Mouse (Mus musculus) hindbrain, embryonic 15.5 days (tissue): Measurements from ENCODE around the gene Gm49630. TPM values are rescaled to one million over a fixed set of nuclear protein-coding genes. Genes with fewer than 3 reads are reported as not detected.
"Not testable (repeated sequence)": the region's sequence is repeated elsewhere in the genome, so short reads cannot be mapped to it uniquely, and the experiment has no call there.

Source experiments
- ATAC-seq: fragments of 200-750 bp; cut with Nextera tagmentation; 2 replicates; pipeline ENCODE4 v1.8.0; 2017; ENCODE audit warnings: low read depth, moderate number of reproducible peaks, moderate TSS enrichment; ENCODE audit not compliant: low FRiP score
- H3K27ac ChIP-seq: fragments of 300-500 bp; sonication (generic); replicated peaks from 2 replicates; pipeline ENCODE4 v1.5.1; 2015; ENCODE audit warnings: mild to moderate bottlenecking, inconsistent platforms
- H3K27me3 ChIP-seq: fragments of 300-500 bp; sonication (generic); 2 replicates; pipeline ENCODE4 v1.6.1; 2015; ENCODE audit warnings: control low read depth, inconsistent platforms
- H3K36me3 ChIP-seq: fragments of 300-500 bp; sonication (generic); 2 replicates; pipeline ENCODE4 v1.6.1; 2015; ENCODE audit warnings: control low read depth, inconsistent platforms
- H3K4me1 ChIP-seq: fragments of 300-500 bp; sonication (generic); replicated peaks from 2 replicates; pipeline ENCODE4 v1.6.1; 2015; ENCODE audit warnings: control low read depth, inconsistent platforms
- H3K4me2 ChIP-seq: fragments of 300-500 bp; sonication (generic); 2 replicates; pipeline ENCODE4 v1.6.1; 2015; ENCODE audit warnings: moderate library complexity, mild to moderate bottlenecking, inconsistent platforms
- H3K4me3 ChIP-seq: fragments of 300-500 bp; sonication (generic); 2 replicates; pipeline ENCODE4 v1.5.1; 2015; ENCODE audit warnings: mild to moderate bottlenecking, inconsistent platforms
- H3K9ac ChIP-seq: fragments of 300-500 bp; sonication (generic); 2 replicates; pipeline ENCODE4 v1.6.1; 2015; ENCODE audit warnings: inconsistent platforms
- H3K9me3 ChIP-seq: fragments of 300-500 bp; sonication (generic); 2 replicates; pipeline ENCODE4 v1.6.1; 2016; ENCODE audit warnings: control low read depth, inconsistent platforms
- WGBS: fragments of 180-500 bp; shearing (Covaris S2); methylation state at CpG from one replicate; pipeline ENCODE4 v1.1.7; 2015; 5-methylcytosine and 5-hydroxymethylcytosine counted together
- polyA plus RNA-seq: library from polyadenylated mRNA; unstranded; fragments of >200 nt; fragmentation: Nextera tagmentation; extraction: Ambion mirVana; gene quantifications from 2 replicates; pipeline ENCODE4 v1.2.1, GENCODE M21; 2015

The Gm49630 gene
- polyA plus RNA-seq: not detected in 2 replicates

DNA sequence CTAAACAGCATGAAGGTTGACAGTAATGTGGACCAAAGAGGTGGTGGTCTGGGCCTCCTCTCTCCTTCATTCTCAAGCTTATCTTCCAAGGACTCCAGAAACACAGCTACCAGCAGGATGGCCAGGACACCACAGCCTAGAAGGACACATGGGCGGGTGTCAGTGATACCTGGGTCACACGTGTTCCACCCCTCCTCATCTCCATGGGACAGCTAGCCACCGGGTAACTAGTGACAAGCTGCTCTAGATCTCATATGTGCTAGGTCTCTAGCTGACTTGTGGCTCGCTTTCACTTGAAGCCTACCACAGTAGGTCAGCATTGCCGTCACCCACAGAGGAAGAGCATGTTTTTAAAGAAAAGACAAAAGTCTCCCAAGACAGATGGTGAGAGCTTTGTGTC lies at the start of gene Gm49630:
Gene Gm49630, minus strand, starts transcription at position 101 of the 400 bp plus-strand sequence.
- not testable (repeated sequence) for H3K27me3 ChIP-seq, H3K4me1 ChIP-seq, H3K36me3 ChIP-seq, H3K9ac ChIP-seq, H3K4me3 ChIP-seq, H3K4me2 ChIP-seq, H3K27ac ChIP-seq, ATAC-seq, H3K9me3 ChIP-seq
- WGBS: 73% methylated on average over 3 of the region's 5 CpGs

DNA sequence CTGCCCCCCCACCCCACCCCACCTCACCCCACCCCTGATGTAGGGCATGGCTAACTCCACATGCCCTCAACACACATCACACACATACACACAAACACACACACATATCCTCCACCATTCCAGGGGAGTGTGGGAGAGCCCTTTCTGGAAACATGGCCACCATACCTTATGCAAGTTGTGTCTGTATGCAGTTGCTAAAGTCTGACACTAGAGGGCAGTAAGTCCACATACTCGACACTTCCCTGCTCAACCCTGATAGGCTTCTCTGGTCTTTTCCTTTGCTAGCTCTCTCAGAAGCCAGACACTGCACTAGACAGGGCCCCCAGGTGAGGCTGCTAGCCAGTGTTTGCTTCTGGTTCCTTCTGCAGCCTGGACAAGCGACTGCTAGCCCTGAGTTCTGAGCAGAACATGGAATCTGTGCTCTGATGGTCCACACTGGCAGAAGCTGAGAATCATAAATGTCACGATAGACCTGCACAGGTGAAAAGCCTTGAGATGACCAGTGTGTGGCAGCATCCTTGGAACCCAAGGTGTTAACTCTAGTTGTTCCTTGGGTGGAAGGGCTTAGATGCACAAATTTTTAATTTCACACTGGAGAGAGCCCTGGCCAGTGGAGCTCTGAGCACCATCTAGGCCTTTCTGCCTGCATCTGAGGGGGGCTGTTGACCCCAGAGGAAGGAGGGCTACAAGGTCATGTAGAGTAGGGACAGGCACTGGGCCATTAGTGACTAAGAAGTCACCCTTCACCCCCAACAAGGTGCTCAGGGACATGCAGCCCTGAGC lies 48.6 kb upstream of the Gm49630 start:
- not testable (repeated sequence) for H3K27me3 ChIP-seq, H3K9ac ChIP-seq, H3K4me3 ChIP-seq, H3K27ac ChIP-seq, H3K9me3 ChIP-seq, H3K4me1 ChIP-seq, H3K4me2 ChIP-seq, H3K36me3 ChIP-seq
- WGBS: 38% methylated on average over 3 of the region's 3 CpGs
- peak; percentile 89 for ATAC-seq

DNA sequence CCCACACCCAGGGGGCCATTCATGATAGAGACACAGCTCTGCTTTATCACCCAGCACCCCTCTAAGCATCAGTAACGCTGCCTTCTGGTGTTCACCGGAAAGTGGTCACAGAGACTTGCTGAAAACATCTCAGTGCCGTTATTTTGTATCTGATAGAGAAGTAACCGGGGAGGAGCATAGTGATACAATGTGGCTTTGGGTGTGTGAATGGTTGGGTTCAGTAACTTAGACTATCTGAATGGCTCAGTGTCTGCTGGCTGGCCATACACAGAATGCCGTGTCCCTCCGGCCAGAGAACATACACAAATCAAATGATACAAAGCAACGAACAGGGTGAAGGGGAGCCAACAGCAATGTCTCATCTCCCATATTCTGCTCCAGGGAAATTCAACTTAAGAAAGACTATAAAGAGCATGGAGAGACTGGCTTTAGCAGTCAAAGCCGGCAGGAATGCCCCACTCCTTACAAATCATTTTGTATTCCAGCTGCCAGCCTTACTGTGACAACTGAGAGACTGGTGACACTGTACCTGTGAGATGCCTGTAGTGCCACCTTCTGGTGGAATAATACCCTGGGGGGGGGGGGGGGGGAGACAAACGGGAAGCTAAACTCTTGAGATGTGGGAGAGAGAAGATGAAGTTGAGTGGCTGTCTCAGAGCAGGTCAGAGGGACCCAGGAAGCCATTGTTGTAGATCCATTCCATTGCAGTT lies 43.0 kb upstream of the Gm49630 start:
- H3K4me2 ChIP-seq, H3K9ac ChIP-seq, H3K4me1 ChIP-seq, H3K36me3 ChIP-seq, H3K9me3 ChIP-seq, H3K27ac ChIP-seq, H3K27me3 ChIP-seq, ATAC-seq, H3K4me3 ChIP-seq: not testable (repeated sequence)
- 88% methylated on average over 7 of the region's 9 CpGs for WGBS

DNA sequence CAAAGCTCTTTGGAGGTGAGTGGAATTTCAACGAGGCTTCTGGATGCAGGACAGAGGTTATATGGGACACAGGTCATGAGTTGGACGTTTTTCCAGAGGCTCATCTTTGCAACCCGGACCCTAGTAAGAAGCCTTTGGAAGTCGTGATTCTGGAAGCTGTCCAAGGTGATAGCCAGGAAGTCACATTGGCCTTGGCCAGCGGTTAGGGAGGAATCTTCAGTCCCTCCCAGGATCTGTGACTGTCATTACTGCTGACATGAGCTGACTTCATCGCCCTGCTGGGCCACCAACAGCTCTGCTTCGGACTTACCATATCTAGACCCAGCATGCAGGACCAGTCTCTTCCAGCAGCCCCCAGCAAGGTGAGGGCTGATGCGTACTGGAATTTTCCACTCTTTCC lies 41.6 kb upstream of the Gm49630 start:
- WGBS: 82% methylated on average over 8 of the region's 8 CpGs
- not testable (repeated sequence) for H3K36me3 ChIP-seq, H3K4me3 ChIP-seq, H3K4me2 ChIP-seq, ATAC-seq, H3K4me1 ChIP-seq, H3K9ac ChIP-seq, H3K9me3 ChIP-seq, H3K27ac ChIP-seq, H3K27me3 ChIP-seq

DNA sequence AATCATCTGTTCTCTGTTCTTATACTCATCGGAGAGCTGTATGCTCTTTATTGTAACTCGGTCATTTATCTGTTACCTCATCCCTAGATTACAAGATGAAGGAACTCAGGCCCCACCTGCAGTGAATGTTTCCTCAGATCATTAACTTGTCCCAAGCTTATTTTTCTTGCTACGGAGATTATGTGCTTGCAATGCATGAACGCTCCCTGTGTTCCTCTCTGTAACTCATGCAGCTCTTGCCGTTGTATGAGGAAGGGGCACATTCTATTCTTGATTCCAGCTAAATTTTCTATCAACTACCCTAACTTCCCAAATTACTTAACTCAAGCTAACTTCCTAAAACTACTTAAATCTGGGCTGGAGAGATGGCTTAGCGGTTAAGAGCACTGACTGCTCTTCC lies 28.0 kb upstream of the Gm49630 start:
- H3K9ac ChIP-seq, H3K9me3 ChIP-seq, ATAC-seq, H3K27me3 ChIP-seq, H3K4me1 ChIP-seq, H3K36me3 ChIP-seq, H3K4me2 ChIP-seq, H3K4me3 ChIP-seq, H3K27ac ChIP-seq: not testable (repeated sequence)
- 69% methylated on average over 6 of the region's 6 CpGs for WGBS

DNA sequence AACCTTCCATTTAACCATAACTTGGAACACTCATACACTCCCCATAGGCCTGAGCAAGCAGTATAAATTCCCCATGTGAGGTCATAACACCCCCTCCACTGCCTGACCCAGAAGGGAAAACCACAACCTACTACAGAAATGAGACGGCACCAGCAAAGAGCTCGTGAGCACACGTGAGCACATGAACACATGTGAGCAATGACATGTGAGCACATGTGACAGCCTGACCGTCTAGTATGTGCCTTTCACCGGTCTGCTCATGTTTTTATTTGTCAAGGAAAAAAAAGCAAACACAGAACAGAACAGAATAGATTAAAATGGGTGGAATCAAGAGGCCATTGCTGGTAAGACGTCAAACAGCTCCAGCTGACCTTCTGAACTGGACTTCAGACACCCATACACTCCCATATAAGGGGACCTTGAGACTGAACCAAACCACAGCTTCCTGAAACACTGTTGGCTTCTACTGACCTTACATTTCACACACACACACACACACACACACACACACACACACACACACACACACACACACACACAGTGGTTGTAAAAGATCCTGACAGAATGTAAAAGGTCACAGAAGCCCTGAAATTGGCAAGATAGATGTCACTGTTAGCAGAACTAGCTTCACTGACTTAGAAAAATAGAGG lies 26.5 kb upstream of the Gm49630 start:
- not testable (repeated sequence) for ATAC-seq, H3K9me3 ChIP-seq, H3K9ac ChIP-seq, H3K27ac ChIP-seq, H3K4me2 ChIP-seq, H3K4me1 ChIP-seq, H3K27me3 ChIP-seq, H3K4me3 ChIP-seq, H3K36me3 ChIP-seq
- WGBS: 89% methylated on average over 6 of the region's 6 CpGs

DNA sequence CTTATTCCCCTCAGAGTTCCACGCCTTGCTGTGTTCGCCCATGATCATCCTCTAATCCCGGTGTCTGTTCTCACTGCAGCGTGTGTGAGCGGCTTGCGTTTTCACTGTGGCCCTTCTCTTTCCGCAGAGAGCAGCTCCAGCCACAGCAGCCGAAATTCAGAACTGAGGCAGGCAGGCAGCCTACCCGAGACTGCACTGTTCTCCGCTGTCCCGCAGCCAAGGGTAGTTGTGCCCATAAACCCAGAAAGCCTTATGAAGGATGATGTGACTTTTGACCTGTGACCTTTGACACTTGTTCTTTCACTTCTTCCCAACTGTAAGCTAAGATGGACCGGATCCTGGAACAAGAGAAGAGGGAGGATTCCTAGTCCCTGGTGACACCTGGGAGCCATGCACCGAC lies 25.3 kb upstream of the Gm49630 start:
- H3K27ac ChIP-seq, H3K27me3 ChIP-seq, ATAC-seq, H3K4me3 ChIP-seq, H3K9ac ChIP-seq, H3K4me1 ChIP-seq, H3K4me2 ChIP-seq, H3K9me3 ChIP-seq, H3K36me3 ChIP-seq: not testable (repeated sequence)
- WGBS: 88% methylated on average over 13 of the region's 13 CpGs

DNA sequence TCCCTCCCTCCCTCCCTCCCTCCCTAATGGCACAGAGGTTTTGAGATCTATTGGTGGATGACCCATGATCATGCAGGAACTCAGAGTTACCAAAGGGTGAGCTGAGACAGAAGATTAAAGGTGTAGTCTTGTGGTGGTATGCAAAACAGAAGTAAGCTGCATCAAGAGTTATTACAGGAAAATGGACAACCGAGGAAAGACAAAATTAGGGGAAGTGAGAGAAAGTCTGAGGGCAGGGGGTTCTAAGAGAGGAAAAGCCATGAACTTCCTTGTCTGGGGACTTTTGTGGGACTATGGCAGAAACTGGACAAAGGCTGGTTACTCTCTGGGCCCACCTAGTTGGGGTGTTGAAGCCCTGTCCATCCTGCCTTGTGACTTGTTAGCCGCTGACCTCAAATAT lies 24.5 kb upstream of the Gm49630 start:
- H3K4me2 ChIP-seq, H3K9ac ChIP-seq, H3K27me3 ChIP-seq, ATAC-seq, H3K27ac ChIP-seq, H3K4me3 ChIP-seq, H3K4me1 ChIP-seq, H3K36me3 ChIP-seq, H3K9me3 ChIP-seq: not testable (repeated sequence)
- WGBS: no CpG with 5 or more reads among the region's 2 CpGs

DNA sequence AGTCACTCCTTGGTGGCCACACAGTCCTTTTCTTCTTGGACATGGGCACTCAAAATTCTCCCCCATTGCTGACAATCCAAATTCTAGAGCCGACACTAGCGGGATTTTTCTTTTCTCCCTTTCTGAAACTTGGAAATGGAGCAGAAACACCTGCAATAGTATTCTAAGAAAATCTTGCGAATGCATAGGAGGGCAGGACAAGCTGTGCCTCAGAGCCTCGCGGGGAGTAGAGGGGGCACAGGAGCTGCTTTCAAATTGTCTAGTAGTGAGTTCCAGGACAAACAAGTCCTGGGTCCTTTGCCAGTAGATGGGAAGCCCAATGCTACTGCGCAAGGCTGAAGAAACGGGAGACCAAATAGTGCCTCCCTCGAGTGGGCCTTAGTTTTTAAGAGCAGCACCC lies 23.9 kb upstream of the Gm49630 start:
- H3K4me3 ChIP-seq, H3K27me3 ChIP-seq, H3K36me3 ChIP-seq, ATAC-seq, H3K9me3 ChIP-seq, H3K9ac ChIP-seq, H3K4me1 ChIP-seq, H3K27ac ChIP-seq, H3K4me2 ChIP-seq: not testable (repeated sequence)
- 93% methylated on average over 8 of the region's 8 CpGs for WGBS

DNA sequence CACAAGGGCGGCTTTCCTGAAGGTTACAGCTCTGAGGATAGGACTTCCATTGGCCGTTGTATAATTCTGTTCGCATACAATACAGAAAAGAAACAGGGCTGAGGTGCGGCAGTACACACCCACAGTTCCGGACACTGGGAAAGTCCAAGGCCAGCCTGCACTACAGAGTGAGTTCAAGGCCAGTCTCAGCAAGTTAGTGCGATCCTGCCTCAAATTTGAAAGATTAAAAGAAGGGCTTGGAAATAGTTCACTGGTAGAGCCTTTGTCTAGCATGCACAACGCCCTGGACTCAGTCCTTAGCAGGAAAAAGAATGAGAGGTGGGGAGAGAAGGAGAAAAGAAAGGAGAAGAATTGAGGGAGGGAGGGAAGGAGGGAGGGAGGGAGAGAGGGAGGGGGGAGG lies 23.3 kb upstream of the Gm49630 start:
- not testable (repeated sequence) for H3K27ac ChIP-seq, H3K36me3 ChIP-seq, H3K4me1 ChIP-seq, H3K9ac ChIP-seq, H3K4me2 ChIP-seq, ATAC-seq, H3K9me3 ChIP-seq, H3K4me3 ChIP-seq, H3K27me3 ChIP-seq
- WGBS: 89% methylated on average over 7 of the region's 7 CpGs

DNA sequence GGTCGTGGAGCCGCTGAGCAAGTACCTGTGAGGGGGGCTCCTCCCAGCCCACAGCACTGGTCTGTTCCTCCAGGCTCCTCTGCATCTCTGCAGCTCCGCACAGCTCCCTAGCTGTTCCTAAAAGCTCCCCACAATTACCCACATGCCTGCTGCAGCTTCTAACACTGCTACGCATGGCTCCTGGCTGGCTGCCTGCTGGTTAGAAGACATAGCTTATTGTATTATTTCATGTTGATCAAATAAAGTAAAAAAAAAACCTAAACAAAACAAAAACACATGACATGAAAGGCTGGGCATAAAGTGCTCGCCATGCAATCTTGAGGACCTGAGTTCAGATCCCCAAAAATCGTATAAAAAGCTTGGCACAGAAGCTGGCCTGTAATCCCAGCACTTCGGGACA lies 18.1 kb upstream of the Gm49630 start:
- H3K4me1 ChIP-seq, ATAC-seq, H3K4me2 ChIP-seq, H3K4me3 ChIP-seq, H3K9ac ChIP-seq, H3K36me3 ChIP-seq, H3K27ac ChIP-seq, H3K9me3 ChIP-seq, H3K27me3 ChIP-seq: not testable (repeated sequence)
- whole genome bisulfite sequencing: 53% methylated on average over 7 of the region's 7 CpGs

DNA sequence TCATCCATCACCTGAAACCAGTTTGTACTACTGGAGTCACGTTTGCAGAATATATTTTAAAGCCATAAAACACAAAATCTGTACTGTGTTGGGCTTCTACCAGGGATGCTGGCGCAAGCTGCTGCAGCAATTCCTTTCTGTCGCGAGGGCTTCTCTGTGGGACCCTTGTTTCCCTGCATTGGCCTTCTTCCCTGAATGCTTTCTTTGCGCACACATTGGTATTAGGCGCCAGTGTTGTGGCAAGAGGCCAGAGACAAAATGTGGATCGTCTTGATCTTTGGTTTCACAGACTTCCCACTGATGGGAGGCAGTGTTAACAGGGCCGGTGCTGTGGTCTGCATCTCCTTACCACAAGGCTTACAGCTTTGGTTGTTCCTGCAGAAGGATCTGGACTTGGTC lies 17.2 kb upstream of the Gm49630 start:
- not testable (repeated sequence) for H3K36me3 ChIP-seq, ATAC-seq, H3K27me3 ChIP-seq, H3K4me1 ChIP-seq, H3K9me3 ChIP-seq, H3K4me2 ChIP-seq, H3K9ac ChIP-seq, H3K27ac ChIP-seq, H3K4me3 ChIP-seq
- WGBS: 68% methylated on average over 8 of the region's 8 CpGs
